Mouse (Mus musculus): ENCODE data around the gene Svep1.
A peak's percentile ranks its signal among the peaks of the same experiment; 100 is the strongest.

Gene Svep1

DNA sequence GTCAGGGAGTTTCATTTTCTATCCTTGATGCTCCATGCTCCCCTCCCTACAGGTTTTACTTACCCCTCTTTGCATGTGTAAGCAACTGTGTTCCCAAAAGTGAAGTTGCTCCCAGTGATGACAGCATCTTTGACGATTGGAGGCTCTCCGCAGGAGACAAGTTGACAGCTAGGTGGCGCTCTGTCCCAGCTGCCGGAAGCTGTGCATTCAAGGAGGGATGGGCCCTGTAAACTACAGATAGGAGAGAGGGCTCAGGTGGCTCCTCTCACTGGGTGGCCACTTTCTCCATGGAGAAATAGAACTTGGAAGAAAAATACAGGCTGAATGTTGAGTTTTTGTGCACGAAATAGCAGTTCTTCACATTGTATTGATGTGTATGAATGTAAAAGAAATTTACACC lies 124.1 kb downstream of the Svep1 start:
- peak; percentile 38 for DNase-seq (ENCODE audit: low read depth)

DNA sequence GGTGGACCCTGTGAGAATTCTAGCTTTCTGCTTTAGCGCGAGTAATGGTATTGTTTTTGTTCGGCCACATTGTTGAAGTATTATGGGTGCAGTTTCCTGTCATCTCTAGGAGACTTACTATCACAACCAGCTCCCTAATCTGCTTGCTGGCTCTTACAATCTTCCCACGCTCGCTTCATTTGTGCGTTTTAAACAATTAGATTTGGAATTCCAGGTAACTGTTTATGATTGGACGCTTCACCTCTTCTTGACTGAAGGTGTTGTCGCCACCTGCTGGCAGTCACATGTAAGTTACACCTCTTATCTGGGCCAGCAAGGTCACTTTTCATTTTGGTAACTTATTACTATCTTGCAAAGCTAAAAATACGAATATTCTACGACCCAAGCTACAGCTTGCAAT lies 127.0 kb downstream of the Svep1 start:
- peak; percentile 51 for DNase-seq (ENCODE audit: low read depth)

DNA sequence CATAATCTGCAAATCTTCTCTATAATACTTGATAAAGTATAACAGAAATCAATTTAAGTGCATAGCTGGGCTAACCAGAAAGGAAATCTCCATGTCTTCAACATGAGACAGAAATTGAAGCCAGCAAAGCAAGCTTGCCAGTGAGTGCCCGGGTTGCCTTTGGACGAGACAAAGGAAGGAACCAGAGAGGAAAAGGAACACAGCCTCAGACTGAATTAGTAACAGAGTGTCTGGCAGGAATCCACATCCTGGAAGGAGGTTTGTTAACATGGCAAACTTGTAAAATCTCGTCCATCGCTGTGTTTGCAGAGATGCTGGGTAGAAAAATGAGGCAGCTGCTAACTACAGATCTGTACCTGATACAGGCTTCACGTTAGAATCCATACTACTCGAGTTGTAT lies 128.7 kb downstream of the Svep1 start:
- no peak for DNase-seq (ENCODE audit: low read depth)

DNA sequence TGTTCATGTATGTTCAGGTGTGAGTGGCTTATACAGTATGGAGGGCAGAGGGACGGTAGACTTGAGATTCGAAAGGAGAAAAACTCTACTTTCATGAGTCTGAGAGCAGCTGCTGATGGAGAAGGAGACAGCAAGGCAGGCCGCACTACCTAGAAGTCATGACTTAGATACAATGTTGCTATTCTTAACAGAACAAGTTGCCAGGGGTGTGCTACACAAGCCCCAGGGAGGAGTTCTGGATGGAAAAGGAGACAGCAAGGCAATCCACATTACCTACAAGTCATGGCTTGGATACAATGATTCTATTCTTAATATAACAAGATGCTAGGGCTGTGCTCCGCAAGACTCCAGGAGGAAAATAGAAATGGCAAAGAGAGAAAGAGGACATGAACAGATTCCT lies 129.1 kb downstream of the Svep1 start:
- no peak for DNase-seq (ENCODE audit: low read depth)

DNA sequence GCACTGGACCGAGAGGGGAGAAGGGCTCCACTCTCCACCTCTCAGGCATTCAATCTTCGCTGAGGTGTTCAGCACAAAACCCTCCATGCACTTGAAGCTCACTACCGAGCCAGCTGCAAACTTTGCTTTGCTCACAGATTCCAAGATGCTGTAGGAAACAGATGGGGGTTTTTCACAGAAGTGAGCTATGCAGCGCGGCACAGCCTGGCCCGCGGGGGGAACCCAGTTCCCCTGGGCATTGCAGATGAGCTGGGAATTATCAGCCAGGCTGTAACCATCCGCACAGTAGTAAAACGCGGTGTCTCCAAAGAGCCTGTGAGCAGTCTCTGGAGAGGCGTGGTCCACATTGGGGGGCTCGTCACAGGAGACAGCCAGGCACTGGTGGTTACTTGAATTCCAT lies 133.8 kb downstream of the Svep1 start:
- no peak for DNase-seq (ENCODE audit: low read depth)

DNA sequence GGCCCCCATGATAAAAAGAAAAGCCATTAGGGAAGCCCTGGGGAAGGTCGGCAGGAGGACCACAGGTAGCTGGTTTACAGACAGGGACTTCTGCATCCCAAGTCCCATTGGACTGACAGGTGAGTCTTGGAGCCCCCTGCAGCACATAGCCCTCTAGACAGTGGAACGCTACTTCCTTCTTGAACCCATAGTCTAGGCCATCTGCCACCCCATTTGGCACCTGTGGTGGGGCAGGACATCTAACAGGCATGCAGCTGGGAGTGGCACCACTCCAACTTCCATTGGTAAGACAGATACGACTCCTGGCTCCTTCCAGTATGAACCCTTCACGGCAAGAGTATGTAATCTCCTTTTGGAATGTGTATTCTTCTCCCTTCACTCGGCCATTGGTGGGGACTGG lies 137.8 kb downstream of the Svep1 start:
- no peak for DNase-seq (ENCODE audit: low read depth)

DNA sequence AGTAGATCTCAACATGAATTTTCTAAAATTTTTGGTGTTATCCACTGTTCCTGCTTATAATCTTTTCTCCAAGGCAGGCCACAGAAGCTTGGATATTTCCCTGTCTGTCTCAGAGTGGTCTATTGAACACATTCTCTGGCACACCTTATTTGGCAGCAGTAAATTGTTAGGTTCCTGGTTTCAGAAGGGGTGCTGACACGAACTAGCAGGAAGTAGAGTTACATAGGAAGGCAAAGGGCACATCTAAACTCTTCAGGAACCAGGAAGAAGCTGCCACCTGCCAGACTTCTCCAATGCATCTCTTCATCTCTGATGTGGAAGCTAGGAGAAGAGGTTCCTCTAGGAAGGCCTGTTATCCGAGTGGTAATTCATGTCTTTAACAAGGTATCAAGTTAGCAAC lies 141.9 kb downstream of the Svep1 start:
- DNase-seq (ENCODE audit: low read depth): no peak

DNA sequence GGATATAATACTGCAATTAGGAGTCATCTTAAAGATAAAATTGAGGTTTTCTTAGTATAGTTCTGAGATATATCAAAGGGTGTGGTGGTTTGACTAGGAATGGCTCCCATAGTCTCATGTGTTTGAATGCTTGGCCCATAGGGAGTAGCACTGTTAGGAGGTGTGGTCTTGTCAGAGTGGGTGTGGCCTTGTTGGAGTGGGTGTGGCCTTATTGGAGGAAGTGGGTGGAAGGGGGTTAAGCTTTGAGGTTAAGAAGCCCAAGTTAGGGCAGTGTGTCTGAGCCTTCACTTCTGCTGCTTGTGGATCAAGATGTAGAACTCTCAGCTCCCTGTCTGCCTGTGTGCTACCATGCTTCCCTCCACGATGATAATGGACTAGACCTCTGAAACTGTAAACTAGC lies 143.7 kb downstream of the Svep1 start:
- no peak for DNase-seq (ENCODE audit: low read depth)

DNA sequence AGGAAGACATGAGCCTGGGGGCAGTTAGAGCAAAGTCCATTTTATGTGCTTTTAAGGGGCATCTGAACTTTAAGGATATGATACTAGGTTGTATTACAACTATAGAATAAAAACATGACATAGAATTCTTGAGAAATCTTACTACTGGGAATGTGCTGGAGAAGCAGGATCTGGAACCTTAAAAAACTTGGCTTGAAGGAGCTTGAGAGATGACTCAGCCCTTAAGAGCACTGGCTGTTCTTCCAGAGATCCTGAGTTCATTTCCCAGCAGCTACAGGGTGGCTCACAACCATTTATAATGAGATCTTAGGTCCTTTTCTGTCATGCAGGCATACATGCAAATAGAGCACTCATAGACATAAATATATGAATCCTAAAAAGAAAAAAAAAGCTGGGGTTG lies 151.0 kb downstream of the Svep1 start:
- DNase-seq (ENCODE audit: low read depth): no peak

DNA sequence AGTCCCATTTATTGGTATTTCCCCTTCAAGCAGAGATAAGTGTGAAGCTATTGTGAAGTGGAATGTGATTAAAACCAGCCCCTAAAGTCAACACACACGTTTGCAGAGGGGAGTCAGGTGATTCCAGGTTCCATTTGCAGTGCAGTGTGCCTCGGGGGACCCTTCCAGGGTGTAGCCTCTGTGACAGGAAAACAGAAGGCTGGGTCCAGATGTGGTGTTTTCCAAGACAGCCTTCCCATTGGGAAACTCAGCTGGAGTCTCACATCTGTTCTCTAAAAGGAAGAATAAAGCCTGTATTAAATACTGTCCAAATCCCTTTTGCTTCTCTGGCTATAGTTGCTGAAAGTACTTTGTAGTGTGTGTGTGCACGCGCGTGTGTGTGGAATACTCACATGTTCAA lies 152.2 kb downstream of the Svep1 start:
- DNase-seq (ENCODE audit: low read depth): no peak

DNA sequence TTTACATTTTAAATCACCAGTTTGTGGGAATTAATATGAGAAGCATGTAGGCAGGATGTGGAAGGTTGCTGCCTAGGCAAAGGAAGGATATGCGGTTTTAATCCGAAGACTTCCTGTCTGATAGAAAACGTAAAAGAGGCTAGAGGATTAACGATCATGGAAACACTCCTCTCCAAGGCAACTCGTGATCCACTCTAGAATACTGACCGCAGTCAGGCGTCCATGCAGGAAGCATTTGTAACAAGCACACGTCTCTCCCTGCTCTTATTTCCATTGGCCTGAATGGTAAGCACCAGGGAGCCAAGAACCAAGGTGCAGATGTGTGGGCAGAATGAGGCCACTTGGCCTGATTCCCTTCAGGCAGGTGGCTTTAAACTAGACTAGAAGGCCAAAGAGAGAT lies 155.9 kb downstream of the Svep1 start:
- no peak for DNase-seq (ENCODE audit: low read depth)

DNA sequence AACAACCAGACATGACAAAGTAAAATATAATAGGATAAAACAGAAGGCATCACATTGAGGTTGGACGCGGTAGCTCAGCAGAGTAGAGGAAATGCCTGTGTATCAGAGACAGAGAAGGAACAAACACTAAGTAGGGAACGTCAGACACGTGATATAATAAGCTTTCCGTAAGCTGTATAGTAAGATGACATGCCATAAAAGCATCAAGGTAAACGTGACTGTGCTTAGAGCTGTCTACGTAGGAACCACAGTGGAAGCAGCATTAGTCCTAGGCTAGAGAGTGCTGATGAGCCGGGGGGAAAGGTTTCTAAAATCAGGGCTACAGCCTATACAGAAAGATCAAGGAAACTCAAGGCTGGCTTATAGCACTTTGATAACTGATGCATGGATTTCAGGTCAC lies 156.4 kb downstream of the Svep1 start:
- no peak for DNase-seq (ENCODE audit: low read depth)

DNA sequence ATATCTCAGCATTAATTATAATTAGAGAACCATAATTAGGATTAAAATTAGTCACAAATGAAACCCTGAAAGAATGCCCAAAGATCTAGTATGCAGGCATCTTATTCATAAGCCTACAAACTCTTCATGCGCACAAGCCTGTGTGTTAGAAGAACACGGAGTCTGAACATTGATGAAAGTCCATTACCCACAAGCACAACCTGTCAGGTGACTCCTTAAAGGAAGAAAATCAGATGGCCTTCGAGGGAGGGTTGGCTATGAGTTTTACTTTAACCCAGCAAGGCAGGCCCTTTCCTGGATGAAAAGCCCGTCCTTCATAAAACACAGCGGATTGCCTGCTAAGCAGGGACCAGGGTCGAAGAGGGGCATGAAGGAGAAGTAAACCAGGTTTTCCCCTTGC lies 161.8 kb downstream of the Svep1 start:
- DNase-seq (ENCODE audit: low read depth): no peak

DNA sequence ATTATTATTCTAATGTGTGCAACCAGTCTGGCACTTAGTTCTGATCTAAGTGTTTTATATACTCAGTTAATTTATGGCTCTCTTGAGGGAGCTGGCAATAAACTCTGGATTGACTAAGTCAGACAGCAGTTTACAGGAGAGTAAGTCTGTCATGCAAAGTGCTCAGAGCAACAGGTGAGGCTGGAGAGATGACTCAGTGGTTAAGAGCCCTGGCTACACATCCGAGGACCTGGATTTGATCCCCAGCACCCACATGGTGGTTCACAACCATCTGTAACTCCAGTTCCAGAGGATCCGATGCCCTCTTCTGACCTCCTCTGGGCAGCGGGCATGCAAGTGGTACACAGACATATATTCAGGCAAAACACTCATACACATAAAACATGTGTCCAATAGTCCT lies 162.3 kb downstream of the Svep1 start:
- DNase-seq (ENCODE audit: low read depth): no peak

DNA sequence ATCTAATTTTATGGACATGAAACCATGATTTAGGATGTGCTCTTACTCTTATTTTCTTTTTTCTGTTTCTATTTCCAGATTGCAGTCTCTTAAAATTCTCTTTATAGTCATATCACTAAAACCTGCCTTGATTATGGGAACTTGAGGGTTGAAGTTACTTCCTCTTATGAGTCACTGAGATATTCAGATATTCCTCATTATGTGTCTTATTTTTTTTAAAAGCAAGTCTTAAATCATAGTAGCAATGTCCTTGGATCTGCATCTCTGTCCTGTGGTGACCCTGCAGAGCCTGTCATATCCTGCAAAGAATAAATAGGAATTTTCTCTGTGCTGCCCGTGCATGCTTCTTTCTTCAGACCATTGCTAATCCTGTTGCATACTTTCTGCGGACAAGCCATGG lies 166.6 kb downstream of the Svep1 start:
- no peak for DNase-seq (ENCODE audit: low read depth)

DNA sequence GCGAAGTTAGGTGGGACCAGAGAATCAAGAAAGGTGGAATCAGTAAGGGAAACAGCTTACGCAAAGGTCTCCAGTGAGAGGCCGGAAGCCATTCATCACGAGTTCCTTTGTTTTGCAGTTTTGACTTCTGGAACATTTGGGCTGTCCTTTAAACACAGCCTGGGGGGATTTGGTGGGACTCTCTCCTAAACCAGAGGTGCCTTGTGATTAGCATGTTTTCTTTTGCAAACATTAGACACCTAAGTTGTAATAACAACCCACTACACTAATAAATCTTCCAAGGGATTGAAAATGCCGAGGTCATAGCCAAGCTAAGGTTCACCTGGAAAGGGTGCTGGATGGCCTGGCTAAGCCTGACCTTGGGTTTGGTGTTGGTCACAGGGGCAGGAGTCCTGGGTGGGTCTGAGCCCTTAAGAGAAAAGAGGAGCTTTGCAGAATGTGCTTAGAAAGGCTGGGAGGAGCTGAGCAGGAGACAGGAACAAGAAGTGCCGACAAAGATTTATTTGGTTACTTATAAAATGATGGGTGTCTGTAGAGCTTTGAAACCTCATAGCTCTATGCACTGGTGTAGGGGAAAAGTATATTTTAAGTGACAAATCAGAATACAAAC lies 169.5 kb downstream of the Svep1 start:
- no peak for DNase-seq (ENCODE audit: low read depth)

DNA sequence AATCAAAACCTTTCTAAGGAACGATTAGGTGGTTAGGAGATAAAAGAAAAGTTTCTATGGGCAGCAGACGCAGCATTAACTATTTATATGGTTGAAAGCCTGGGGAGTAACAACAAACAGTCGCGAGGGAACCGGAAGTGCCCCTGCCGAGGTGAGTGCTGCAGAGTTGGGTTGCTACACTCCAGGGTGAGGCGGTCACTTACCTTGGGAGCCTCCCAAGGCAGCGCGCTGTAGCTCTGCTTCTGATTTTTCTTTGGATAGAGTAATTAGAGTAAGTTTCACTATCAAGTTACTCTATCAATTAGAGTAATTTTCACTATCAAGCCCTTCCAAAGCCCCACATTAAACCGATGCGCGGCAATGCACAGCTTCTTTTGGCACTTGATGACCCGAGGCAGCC lies 172.0 kb downstream of the Svep1 start:
- DNase-seq (ENCODE audit: low read depth): no peak

DNA sequence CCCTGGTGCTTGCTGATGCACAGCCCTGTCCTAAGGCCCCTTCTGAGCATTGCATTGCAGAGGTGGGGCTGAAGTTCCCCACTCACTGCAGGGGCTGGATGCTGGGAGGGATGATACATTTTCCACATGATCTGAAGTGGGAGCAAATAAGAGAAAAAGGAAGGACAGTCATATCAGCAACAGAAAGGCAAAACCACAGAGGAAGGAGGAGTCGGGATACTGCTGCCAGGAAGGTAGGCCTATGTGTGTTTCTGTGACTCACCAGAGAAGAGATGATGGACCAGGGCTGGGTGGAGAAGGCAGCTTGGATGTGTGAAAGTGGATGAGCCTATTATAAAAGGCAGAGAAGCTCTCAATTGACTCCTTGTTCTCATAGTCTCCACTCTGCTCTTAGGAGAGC lies 173.9 kb downstream of the Svep1 start:
- no peak for DNase-seq (ENCODE audit: low read depth)

DNA sequence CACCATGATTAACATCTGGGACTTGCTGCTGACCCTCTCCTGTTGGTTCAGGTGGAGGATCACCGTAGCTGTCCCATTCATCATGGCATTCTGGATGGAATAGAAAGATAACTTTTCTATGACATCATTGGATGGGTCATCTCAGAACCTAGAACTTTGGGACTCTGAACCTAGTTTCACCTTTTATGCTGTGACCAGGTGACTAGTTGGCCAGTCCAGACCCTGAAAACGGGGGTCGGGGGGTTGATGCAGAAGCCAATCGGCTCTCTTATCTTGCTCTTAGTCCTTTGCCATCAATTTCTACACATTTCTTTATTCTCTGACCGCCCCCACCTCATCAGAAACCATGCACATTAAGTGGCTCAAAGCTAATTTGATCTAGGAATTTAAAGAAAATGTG lies 197.6 kb downstream of the Svep1 start, which contains the start of gene Txndc8:
Txndc8 (minus strand) TSS at position 101 of the 400 bp plus-strand sequence.
- DNase-seq (ENCODE audit: low read depth): no peak

DNA sequence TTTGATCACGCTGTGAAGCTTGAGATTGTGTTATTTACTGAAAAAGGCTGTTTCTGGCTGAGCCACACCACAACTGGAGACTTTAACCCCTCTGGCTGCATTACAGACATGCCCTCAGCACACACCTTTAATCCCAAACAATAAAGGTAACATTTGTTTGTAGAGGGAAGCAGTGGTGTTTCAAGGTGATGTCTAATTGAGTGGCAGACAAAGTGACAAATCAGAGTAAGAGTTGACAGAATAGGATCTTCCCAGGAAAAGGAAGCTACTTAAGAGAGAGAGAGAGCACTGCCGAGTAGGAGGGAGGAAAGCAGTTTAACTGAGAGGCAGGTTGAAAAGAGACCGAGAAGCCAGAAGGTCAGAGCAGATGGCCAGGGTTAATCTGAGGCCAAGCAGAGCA lies 203.2 kb downstream of the Svep1 start:
- DNase-seq (ENCODE audit: low read depth): no peak
